Mouse (Mus musculus) myocyte (in vitro differentiated cells): ENCODE data around the gene Manf. TPM values are rescaled to one million over a fixed set of nuclear protein-coding genes. Genes with fewer than 3 reads are reported as not detected.

Experiments used
- H3K27me3 ChIP-seq: one replicate; pipeline ENCODE4 v1.6.1; 2011; ENCODE audit not compliant: control insufficient read depth, insufficient read depth, insufficient read length
- H3K36me3 ChIP-seq: one replicate; pipeline ENCODE4 v1.6.1; 2011; ENCODE audit not compliant: control insufficient read depth, insufficient read depth
- H3K4me2 ChIP-seq: one replicate; pipeline ENCODE4 v1.6.1; 2011; ENCODE audit warnings: low read depth, control low read depth
- H3K4me3 ChIP-seq: one replicate; pipeline ENCODE4 v1.5.1; 2011; ENCODE audit warnings: mild to moderate bottlenecking, control low read depth, moderate library complexity
- H3K79me2 ChIP-seq: one replicate; pipeline ENCODE4 v1.6.1; 2011; ENCODE audit not compliant: control insufficient read depth, insufficient read depth
- H3ac ChIP-seq: one replicate; pipeline ENCODE4 v1.6.1; 2011; ENCODE audit not compliant: control insufficient read depth, insufficient read length
- CEBPB ChIP-seq: IDR thresholded peaks from 2 replicates; pipeline ENCODE4 v1.6.1; 2011; ENCODE audit warnings: mild to moderate bottlenecking, moderate library complexity; ENCODE audit not compliant: poor library complexity, insufficient read depth, severe bottlenecking
- E2F4 ChIP-seq: IDR thresholded peaks from one replicate; pipeline ENCODE4 v1.6.1; 2011; ENCODE audit warnings: mild to moderate bottlenecking, control low read depth, moderate library complexity; ENCODE audit not compliant: insufficient read depth
- MAX ChIP-seq: IDR thresholded peaks from one replicate; pipeline ENCODE4 v1.6.1; 2011; ENCODE audit warnings: low read depth, mild to moderate bottlenecking, control low read depth
- MYOD1 ChIP-seq, 3 experiments: IDR thresholded peaks; one replicate each; pipeline ENCODE4 v1.6.1; 2011; ENCODE audit warnings: control low read depth in 2 of 3, low read depth in 2 of 3, mild to moderate bottlenecking in 2 of 3, moderate library complexity in 1 of 3; ENCODE audit not compliant: insufficient read length in 2 of 3, control insufficient read depth in 1 of 3
- MYOG ChIP-seq, 3 experiments: IDR thresholded peaks; one replicate each; pipeline ENCODE4 v1.6.1; 2011; ENCODE audit warnings: control low read depth in 2 of 3, low read depth in 2 of 3, mild to moderate bottlenecking in 2 of 3; ENCODE audit not compliant: insufficient read length in 2 of 3, control insufficient read depth in 1 of 3, insufficient read depth in 1 of 3
- POLR2A ChIP-seq: IDR thresholded peaks from one replicate; pipeline ENCODE4 v1.6.1; 2011; ENCODE audit warnings: low read depth, mild to moderate bottlenecking, control low read depth, moderate library complexity; ENCODE audit not compliant: insufficient read length
- POLR2AphosphoS2 ChIP-seq: IDR thresholded peaks from one replicate; pipeline ENCODE4 v1.6.1; 2011; ENCODE audit warnings: low read depth, control low read depth; ENCODE audit not compliant: insufficient read length
- REST ChIP-seq: IDR thresholded peaks from one replicate; pipeline ENCODE4 v1.6.1; 2011; ENCODE audit warnings: mild to moderate bottlenecking, control low read depth, moderate library complexity; ENCODE audit not compliant: insufficient read depth, insufficient read length
- SRF ChIP-seq: IDR thresholded peaks from one replicate; pipeline ENCODE4 v1.6.1; 2011; ENCODE audit warnings: low read depth; ENCODE audit not compliant: control insufficient read depth, insufficient read length
- TCF12 ChIP-seq: IDR thresholded peaks from one replicate; pipeline ENCODE4 v1.6.1; 2011; ENCODE audit warnings: mild to moderate bottlenecking, control low read depth; ENCODE audit not compliant: poor library complexity, insufficient read depth, severe bottlenecking
- TCF3 ChIP-seq: IDR thresholded peaks from one replicate; pipeline ENCODE4 v1.6.1; 2011; ENCODE audit warnings: low read depth, control low read depth; ENCODE audit not compliant: insufficient read length
- USF1 ChIP-seq: IDR thresholded peaks from one replicate; pipeline ENCODE4 v1.6.1; 2011; ENCODE audit warnings: low read depth, mild to moderate bottlenecking, control low read depth, moderate library complexity
- polyA plus RNA-seq: library from polyadenylated mRNA; unstranded; fragments of >200 nt; fragmentation: generic; extraction: Trizol; gene quantifications from one replicate; pipeline ENCODE4 v1.2.1, GENCODE M21; 2012; ENCODE audit warnings: missing spikeins

The Manf gene
- polyA plus RNA-seq, 1 experiment, result 222 TPM

GRCm38 (mm10) chr9:106891341-106891741, 438 bp downstream of the Manf start:
- H3K4me3 ChIP-seq, result peak overlapping the region; percentile 67
- H3K4me2 ChIP-seq, result peak overlapping the region; percentile 81
- peak overlapping the region; percentile 59 for H3ac ChIP-seq
- TF ChIP-seq MAX (no peak), USF1 (no peak), MYOG (IDR thresholded peaks at IDR 0.05; ENCODE audit: control insufficient read depth in 1 of 3, insufficient read depth in 1 of 3, insufficient read length in 2 of 3, low read depth in 2 of 3) (no peak), CEBPB (no peak), TCF12 (no peak), POLR2AphosphoS2 (no peak), E2F4 (no peak), REST (no peak), MYOD1 (IDR thresholded peaks at IDR 0.05; ENCODE audit: control insufficient read depth in 1 of 3, insufficient read length in 2 of 3, low read depth in 2 of 3) (no peak), POLR2A (no peak), SRF (no peak), TCF3 (no peak)
- peaks cover 5% of the 10 kb centered on the region for H3K36me3 ChIP-seq
- no peaks in the 10 kb centered on the region for H3K27me3 ChIP-seq
- peaks cover 22% of the 10 kb centered on the region for H3K79me2 ChIP-seq

- TF ChIP-seq REST, result no peak
- no peak for TF ChIP-seq USF1
- TF ChIP-seq MAX, result no peak
- TF ChIP-seq MYOD1 (IDR thresholded peaks at IDR 0.05; ENCODE audit: control insufficient read depth in 1 of 3, insufficient read length in 2 of 3, low read depth in 2 of 3), result no peak
- no peak for TF ChIP-seq TCF12
- TF ChIP-seq CEBPB, result no peak
- TF ChIP-seq MYOG (IDR thresholded peaks at IDR 0.05; ENCODE audit: control insufficient read depth in 1 of 3, insufficient read depth in 1 of 3, insufficient read length in 2 of 3, low read depth in 2 of 3), result no peak
- no peak for TF ChIP-seq TCF3
- no peak for TF ChIP-seq POLR2AphosphoS2
- no peak for TF ChIP-seq E2F4
- TF ChIP-seq POLR2A, result no peak
- no peak for TF ChIP-seq SRF
- peaks cover 25% of the 10 kb centered on the region for H3K79me2 ChIP-seq
These were observed 1.1 kb downstream of the Manf start for GRCm38 (mm10) chr9:106890496-106891240.

GRCm38 (mm10) chr9:106889321-106889720, 2.5 kb downstream of the Manf start:
- H3K4me3 ChIP-seq, result no peak overlapping the region
- peaks cover 5% of the 10 kb centered on the region for H3K36me3 ChIP-seq
- no peak overlapping the region for H3ac ChIP-seq
- H3K79me2 ChIP-seq, result peaks cover 38% of the 10 kb centered on the region
- TF ChIP-seq TCF3 (no peak), REST (peak; percentile 33)
- H3K27me3 ChIP-seq, result no peaks in the 10 kb centered on the region
- no peak overlapping the region for H3K4me2 ChIP-seq

More at GRCm38 (mm10) chr9:106890496-106891240, 1.1 kb downstream of the Manf start:
- Histone ChIP-seq H3K27me3 (no peaks in the 10 kb centered on the region), H3K36me3 (peaks cover 5% of the 10 kb centered on the region), H3ac (peak overlapping the region; percentile 59), H3K4me2 (peak overlapping the region; percentile 81), H3K4me3 (peak overlapping the region; percentile 67)

- no peak overlapping the region for H3K4me2 ChIP-seq
- H3K79me2 ChIP-seq, result peaks cover 48% of the 10 kb centered on the region
- H3K36me3 ChIP-seq, result peaks cover 5% of the 10 kb centered on the region
- no peaks in the 10 kb centered on the region for H3K27me3 ChIP-seq
- no peak overlapping the region for H3ac ChIP-seq
- H3K4me3 ChIP-seq, result no peak overlapping the region
- no peak for TF ChIP-seq MYOD1 (IDR thresholded peaks at IDR 0.05; ENCODE audit: control insufficient read depth in 1 of 3, insufficient read length in 2 of 3, low read depth in 2 of 3)
- TF ChIP-seq POLR2AphosphoS2, result peak; percentile 17
These were observed 3.4 kb downstream of the Manf start for GRCm38 (mm10) chr9:106888346-106888745.

GRCm38 (mm10) chr9:106886828-106887702, 4.7 kb downstream of the Manf start, which contains the start of gene Rbm15b:
Gene Rbm15b, minus strand, starts transcription at chr9:106887428.
- Histone ChIP-seq H3K4me2 (peak within 1 kb of the TSS; percentile 77), H3K79me2 (peaks cover 53% of the 10 kb centered on the region), H3ac (peak within 1 kb of the TSS; percentile 98), H3K36me3 (peaks cover 5% of the 10 kb centered on the region), H3K4me3 (peak within 1 kb of the TSS; percentile 35), H3K27me3 (no peaks in the 10 kb centered on the region)
- TF ChIP-seq MYOG (IDR thresholded peaks at IDR 0.05; ENCODE audit: control insufficient read depth in 1 of 3, insufficient read depth in 1 of 3, insufficient read length in 2 of 3, low read depth in 2 of 3), result peak in 1 of 3 experiments; percentile 26
- peak in 1 of 3 experiments; percentile 37 for TF ChIP-seq MYOD1 (IDR thresholded peaks at IDR 0.05; ENCODE audit: control insufficient read depth in 1 of 3, insufficient read length in 2 of 3, low read depth in 2 of 3)
- no peak for TF ChIP-seq TCF12
- TF ChIP-seq POLR2AphosphoS2, result peak; percentile 97
- peak; percentile 96 for TF ChIP-seq USF1
- TF ChIP-seq CEBPB, result no peak
- peak; percentile 47 for TF ChIP-seq POLR2A
